Mouse (Mus musculus) lung, postnatal 0 days (tissue): ENCODE measurements around the gene Ncam1. TPM values are rescaled to one million over a fixed set of nuclear protein-coding genes. Genes with fewer than 3 reads are reported as not detected.

Experiments used
- ATAC-seq: fragments of 200-750 bp; cut with Nextera tagmentation; 2 replicates; pipeline ENCODE4 v1.8.0; 2017; ENCODE audit warnings: moderate library complexity
- DNase-seq: peaks from one replicate; pipeline ENCODE4 v3.0.0-alpha.2; 2016; ENCODE audit warnings: low spot score
- H3K27ac ChIP-seq: fragments of 300-500 bp; sonication (generic); 2 replicates; pipeline ENCODE4 v1.5.1; 2014; ENCODE audit warnings: antibody characterized with exemption, mild to moderate bottlenecking, low read length, mixed read lengths
- H3K27me3 ChIP-seq: fragments of 300-500 bp; sonication (generic); replicated peaks from 2 replicates; pipeline ENCODE4 v1.6.1; 2014; ENCODE audit warnings: low read length, mixed read lengths; ENCODE audit not compliant: insufficient read depth
- H3K36me3 ChIP-seq: fragments of 300-500 bp; sonication (generic); 2 replicates; pipeline ENCODE4 v1.6.1; 2014; ENCODE audit warnings: low read length, mixed read lengths; ENCODE audit not compliant: insufficient read depth
- H3K4me1 ChIP-seq: fragments of 300-500 bp; sonication (generic); 2 replicates; pipeline ENCODE4 v1.6.1; 2014; ENCODE audit warnings: antibody characterized with exemption, low read depth, low read length, mixed read lengths; ENCODE audit not compliant: insufficient read depth
- H3K4me2 ChIP-seq: fragments of 300-500 bp; sonication (generic); replicated peaks from 2 replicates; pipeline ENCODE4 v1.6.1; 2014; ENCODE audit warnings: low read depth, mild to moderate bottlenecking, low read length, moderate library complexity, mixed read lengths
- H3K4me3 ChIP-seq: fragments of 300-500 bp; sonication (generic); 2 replicates; pipeline ENCODE4 v1.5.1; 2014; ENCODE audit warnings: low read depth, low read length
- H3K9ac ChIP-seq: fragments of 300-500 bp; sonication (generic); replicated peaks from 2 replicates; pipeline ENCODE4 v1.6.1; 2014; ENCODE audit warnings: low read depth, mild to moderate bottlenecking
- H3K9me3 ChIP-seq: fragments of 300-500 bp; sonication (generic); 2 replicates; pipeline ENCODE4 v1.6.1; 2016; ENCODE audit warnings: low read length, mixed read lengths
- CTCF ChIP-seq: IDR thresholded peaks from 2 replicates; pipeline ENCODE4 v1.5.1; 2016; ENCODE audit warnings: antibody characterized with exemption, mild to moderate bottlenecking
- EP300 ChIP-seq: IDR thresholded peaks from 2 replicates; pipeline ENCODE4 v1.6.1; 2016; ENCODE audit warnings: antibody characterized with exemption, mild to moderate bottlenecking, control low read depth
- WGBS: fragments of 180-500 bp; shearing (Covaris S2); extraction: QIAGEN DNeasy Blood & Tissue Kit; methylation state at CpG from one replicate; pipeline ENCODE4 v1.1.7; 2014; 5-methylcytosine and 5-hydroxymethylcytosine counted together
- polyA plus RNA-seq: library from polyadenylated mRNA; unstranded; fragments of >200 nt; fragmentation: Nextera tagmentation; extraction: Ambion mirVana; gene quantifications from 2 replicates; pipeline ENCODE4 v1.2.1, GENCODE M21; 2015

The Ncam1 gene
- polyA plus RNA-seq, 1 experiment from 2014 or later: 2.4 TPM

DNA sequence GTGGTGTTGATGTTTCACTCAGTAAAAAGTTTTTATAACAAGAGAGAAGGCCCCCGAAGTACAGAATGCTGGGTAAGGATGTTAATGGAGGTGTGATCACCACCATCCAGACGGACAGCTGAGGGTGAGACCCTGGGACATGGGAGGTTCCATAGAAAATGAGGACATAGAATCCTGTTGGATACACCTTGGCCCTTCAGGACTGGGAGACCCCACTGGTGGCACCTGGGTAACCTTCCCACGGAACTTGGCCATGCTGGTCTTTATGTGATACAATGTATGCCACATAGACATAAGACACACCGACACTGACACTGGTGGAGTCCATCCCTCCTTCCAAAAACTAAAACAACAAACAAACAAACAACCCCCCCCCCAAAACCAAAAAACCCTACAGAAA is 296.5 kb downstream of the Ncam1 start:
- DNase-seq: no peak
- Histone ChIP-seq H3K9me3 (no peaks in the 10 kb centered on the region), H3K4me1 (no peaks in the 10 kb centered on the region), H3K27ac (no peak overlapping the region), H3K4me3 (no peak overlapping the region), H3K9ac (no peak overlapping the region), H3K36me3 (no peaks in the 10 kb centered on the region), H3K4me2 (no peak overlapping the region), H3K27me3 (no peaks in the 10 kb centered on the region)
- 86% methylated on average over 4 of the region's 4 CpGs for WGBS
- ATAC-seq: no peak
- TF ChIP-seq EP300 (no peak), CTCF (no peak)

DNA sequence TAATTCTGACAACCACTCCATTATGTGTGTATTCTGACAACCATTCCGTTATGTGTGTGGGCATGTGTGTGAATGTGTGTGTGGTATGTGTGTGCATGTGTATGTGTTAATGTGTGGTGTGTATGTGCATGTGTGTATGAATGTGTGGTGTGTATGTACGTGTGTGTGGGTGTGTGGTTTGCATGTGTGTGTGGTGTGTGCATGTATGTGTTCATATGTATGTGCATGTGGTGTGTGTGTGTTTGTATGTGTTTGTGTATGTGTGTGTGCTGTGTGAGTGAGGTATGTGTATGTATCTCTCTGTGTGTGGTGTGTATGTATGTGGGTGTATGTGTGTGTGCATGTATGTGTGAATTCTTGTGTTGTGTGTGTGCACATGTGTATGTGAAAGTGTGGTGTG is 298.8 kb downstream of the Ncam1 start:
- H3K9ac ChIP-seq: no peak overlapping the region
- whole genome bisulfite sequencing: 82% methylated on average over 2 of the region's 2 CpGs
- no peaks in the 10 kb centered on the region for H3K36me3 ChIP-seq
- no peaks in the 10 kb centered on the region for H3K9me3 ChIP-seq
- no peak for ATAC-seq
- no peaks in the 10 kb centered on the region for H3K4me1 ChIP-seq
- H3K4me2 ChIP-seq: no peak overlapping the region
- no peak overlapping the region for H3K27ac ChIP-seq
- no peak for DNase-seq
- H3K27me3 ChIP-seq: no peaks in the 10 kb centered on the region
- H3K4me3 ChIP-seq: no peak overlapping the region
- no peak for TF ChIP-seq EP300
- TF ChIP-seq CTCF: no peak

DNA sequence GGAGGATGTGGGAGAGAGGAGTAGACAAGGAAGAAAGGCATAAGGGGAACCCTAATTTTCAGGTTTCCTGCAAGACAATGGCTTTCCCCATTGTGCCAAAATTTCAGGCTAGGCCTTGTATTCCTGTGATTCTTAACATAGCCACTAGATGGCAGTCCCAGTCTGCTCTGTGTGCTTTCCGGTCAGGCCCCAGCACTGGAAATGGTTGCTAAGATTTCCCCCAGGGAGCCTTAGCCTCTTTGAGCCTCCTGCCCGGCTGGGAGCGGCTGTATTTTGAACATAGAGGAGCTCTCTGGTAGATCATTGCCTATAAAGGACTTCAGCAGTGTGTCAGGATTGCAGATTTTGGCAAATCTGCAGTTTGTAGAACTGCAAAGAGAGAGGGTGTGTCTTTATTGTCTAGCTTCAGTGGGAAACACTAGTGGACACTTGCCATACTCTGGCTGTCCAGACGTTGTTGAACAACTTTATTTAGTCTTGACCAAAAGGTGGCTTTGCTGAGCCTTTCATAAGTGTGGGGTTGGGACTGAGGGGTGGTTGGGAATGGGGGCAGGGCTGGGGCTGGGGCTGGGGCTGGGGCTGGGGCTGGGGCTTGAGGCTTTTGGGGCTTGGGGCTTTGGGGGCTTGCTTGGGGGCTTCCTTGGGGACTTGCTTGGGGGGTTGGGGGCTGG is 304.6 kb downstream of the Ncam1 start:
- WGBS: 1% methylated on average over 4 of the region's 4 CpGs
- H3K36me3 ChIP-seq: no peaks in the 10 kb centered on the region
- H3K9ac ChIP-seq: no peak overlapping the region
- H3K9me3 ChIP-seq: no peaks in the 10 kb centered on the region
- H3K4me2 ChIP-seq: no peak overlapping the region
- H3K4me3 ChIP-seq: no peak overlapping the region
- ATAC-seq: peak; percentile 67
- H3K4me1 ChIP-seq: no peaks in the 10 kb centered on the region
- H3K27ac ChIP-seq: no peak overlapping the region
- DNase-seq: peak; percentile 82
- TF ChIP-seq CTCF (peak; percentile 96), EP300 (no peak)
- no peaks in the 10 kb centered on the region for H3K27me3 ChIP-seq

DNA sequence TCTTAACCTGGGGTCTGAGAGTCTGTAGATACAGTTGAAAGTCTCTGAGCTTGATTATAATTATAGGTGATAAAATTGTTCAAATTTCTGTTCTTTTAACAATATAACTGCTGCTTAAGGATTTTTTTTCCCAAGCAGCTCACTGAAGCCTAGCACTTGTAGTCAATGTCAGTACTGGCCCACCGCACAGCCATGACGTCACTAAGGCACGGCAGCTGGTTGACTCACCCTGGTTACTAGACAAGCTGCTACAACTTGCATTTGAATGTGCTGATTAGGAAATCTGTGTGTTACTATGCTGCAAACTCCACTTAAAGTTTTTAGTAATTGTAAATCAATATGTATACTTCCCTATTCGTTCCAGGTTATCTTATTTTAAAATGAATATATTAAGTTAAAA is 308.1 kb downstream of the Ncam1 start:
- 77% methylated on average over 4 of the region's 4 CpGs for WGBS
- DNase-seq (no peak), ATAC-seq (no peak)
- no peak overlapping the region for H3K9ac ChIP-seq
- TF ChIP-seq CTCF (no peak), EP300 (no peak)
- H3K4me1 ChIP-seq: no peaks in the 10 kb centered on the region
- H3K4me3 ChIP-seq: no peak overlapping the region
- H3K4me2 ChIP-seq: no peak overlapping the region
- no peaks in the 10 kb centered on the region for H3K27me3 ChIP-seq
- no peak overlapping the region for H3K27ac ChIP-seq
- no peaks in the 10 kb centered on the region for H3K9me3 ChIP-seq
- no peaks in the 10 kb centered on the region for H3K36me3 ChIP-seq

DNA sequence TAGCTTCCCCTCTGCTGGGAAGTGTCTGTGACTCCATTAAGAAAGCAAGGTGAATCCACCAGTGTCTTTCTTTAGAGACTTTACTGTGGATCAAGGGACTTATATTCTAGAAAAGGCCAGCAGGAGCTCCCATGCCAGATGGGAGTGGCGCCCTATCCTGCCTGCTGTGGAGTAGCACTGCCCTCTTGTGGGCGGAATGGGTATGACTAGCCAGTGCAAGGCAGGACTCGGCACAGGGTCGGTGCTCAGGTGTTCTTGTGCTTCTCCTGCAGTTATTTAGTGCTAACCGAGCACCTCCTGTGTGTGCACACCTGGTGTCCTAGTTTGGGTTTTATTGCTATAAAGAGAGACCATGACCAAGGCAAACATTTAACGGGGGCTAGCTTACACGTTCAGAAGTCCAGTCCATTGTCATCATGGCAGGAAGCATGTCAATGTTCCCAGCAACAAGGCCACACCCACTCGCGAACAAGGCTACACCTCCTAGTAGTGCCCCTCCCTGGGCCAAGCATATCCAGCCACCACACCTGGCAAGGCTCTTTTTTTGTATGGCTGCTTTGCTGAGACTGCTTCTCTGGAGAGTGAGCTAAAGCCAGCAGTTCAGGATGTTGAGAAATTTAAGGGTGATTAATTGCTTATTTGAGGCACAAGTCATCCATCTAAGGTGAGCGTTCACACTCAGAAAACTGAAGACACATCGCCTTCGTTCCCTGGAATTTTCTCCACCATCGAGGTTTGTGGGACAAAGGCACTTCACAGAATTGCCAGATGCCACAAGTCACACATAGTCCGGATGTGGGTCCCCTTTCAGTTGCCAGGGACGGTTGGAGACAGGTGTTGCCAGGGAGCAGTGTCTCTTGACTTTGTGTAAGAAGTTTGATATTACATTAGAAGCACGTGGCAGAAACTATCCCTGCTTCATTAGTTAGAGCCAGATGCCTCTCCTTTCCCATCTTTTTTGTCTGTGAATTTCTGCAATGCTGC is 309.5 kb downstream of the Ncam1 start:
- ATAC-seq: peak; percentile 36
- WGBS: 28% methylated on average over 16 of the region's 16 CpGs

DNA sequence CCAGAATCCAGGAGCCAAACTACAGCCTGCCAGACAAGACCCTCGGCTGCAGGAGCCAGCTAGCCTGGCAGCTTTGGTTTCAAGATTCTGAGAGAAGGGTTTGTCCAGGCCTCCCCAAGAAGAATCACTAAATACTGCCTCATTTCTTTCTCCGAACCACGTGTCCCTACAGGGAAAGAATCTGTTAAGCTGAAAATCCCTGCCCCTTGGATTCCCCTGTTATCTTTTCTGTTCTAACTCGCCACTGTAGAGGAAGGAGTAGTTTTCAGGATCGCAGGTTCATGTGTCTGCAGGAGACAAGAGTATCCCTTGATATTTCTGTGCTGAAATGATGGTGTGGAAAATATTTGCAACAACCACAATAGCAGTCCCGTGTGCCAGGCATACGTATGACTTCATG is 310.5 kb downstream of the Ncam1 start:
- TF ChIP-seq CTCF (no peak), EP300 (no peak)
- Histone ChIP-seq H3K9ac (no peak overlapping the region), H3K4me2 (no peak overlapping the region), H3K4me1 (no peaks in the 10 kb centered on the region), H3K27me3 (no peaks in the 10 kb centered on the region), H3K36me3 (no peaks in the 10 kb centered on the region), H3K4me3 (no peak overlapping the region), H3K27ac (no peak overlapping the region), H3K9me3 (no peaks in the 10 kb centered on the region)
- no peak for ATAC-seq
- no peak for DNase-seq
- 71% methylated on average over 7 of the region's 7 CpGs for WGBS

More for the DNA sequence above, 309.5 kb downstream of the Ncam1 start:
- 0 out of 2 replicates have a peak overlapping the region, but pooled peaks have one; percentile 15 for H3K4me2 ChIP-seq
- H3K9ac ChIP-seq: no peak overlapping the region
- no peak overlapping the region for H3K4me3 ChIP-seq
- no peak overlapping the region for H3K27ac ChIP-seq
- peak; percentile 85 for DNase-seq
- no peaks in the 10 kb centered on the region for H3K36me3 ChIP-seq
- no peaks in the 10 kb centered on the region for H3K9me3 ChIP-seq
- TF ChIP-seq CTCF: peak; percentile 100
- no peak for TF ChIP-seq EP300
- H3K27me3 ChIP-seq: no peaks in the 10 kb centered on the region
- no peaks in the 10 kb centered on the region for H3K4me1 ChIP-seq
